Mouse (Mus musculus): ENCODE data around the gene Cdkn2d.
"Not testable (repeated sequence)": the region's sequence is repeated elsewhere in the genome, so short reads cannot be mapped to it uniquely, and the experiment has no call there.

Cdkn2d gene

DNA sequence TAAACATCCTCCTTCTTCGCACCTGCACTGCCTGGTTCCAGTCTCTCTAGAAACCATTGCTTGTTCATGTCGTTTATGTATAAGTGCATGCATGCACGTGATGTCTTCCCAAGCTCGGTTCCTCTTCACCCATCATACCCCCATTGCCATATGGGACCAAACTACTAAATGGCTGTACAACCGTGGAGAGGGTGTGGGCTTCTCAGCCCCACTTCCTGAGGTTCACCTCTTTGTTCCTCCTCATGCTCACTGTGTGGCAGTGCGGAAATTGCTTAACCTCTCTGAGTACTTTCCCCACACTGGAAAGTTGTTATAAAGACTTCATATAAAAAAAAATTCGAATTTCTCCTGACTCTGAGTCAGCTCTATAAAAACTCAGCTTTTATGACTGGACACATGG, 25.5 kb upstream of the Cdkn2d start:
- no peak for DNase-seq

DNA sequence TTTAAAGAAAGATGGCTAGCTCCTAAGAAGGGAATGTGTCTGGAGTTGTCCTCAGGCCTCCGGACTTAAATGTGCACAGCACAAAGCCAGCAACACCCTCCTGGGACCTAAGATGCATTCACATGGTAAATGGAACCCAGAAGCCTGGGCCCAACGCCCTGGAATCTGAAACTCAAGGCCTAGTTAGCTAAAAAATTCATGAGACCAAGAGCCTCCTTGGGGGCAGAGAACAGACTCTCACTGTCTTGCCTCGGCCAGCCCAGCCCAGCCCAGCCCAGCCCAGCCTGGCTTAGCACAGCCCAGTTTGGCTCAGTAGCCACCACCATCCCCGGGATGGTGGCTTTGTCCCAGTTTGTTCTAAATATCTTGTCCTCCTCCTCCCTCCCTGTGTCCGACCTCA, 24.2 kb upstream of the Cdkn2d start:
- DNase-seq, result no peak

- DNase-seq, result no peak
Observed at GRCm38 (mm10) chr9:21314367-21315140, 23.3 kb upstream of the Cdkn2d start.

GRCm38 (mm10) chr9:21313394-21313793, 22.2 kb upstream of the Cdkn2d start:
- peak; percentile 78 for DNase-seq

GRCm38 (mm10) chr9:21312134-21312533, 20.9 kb upstream of the Cdkn2d start, which contains the start of gene Ap1m2:
Gene Ap1m2 (minus strand): TSS chr9:21312337.
- DNase-seq, result peak; percentile 14

DNA sequence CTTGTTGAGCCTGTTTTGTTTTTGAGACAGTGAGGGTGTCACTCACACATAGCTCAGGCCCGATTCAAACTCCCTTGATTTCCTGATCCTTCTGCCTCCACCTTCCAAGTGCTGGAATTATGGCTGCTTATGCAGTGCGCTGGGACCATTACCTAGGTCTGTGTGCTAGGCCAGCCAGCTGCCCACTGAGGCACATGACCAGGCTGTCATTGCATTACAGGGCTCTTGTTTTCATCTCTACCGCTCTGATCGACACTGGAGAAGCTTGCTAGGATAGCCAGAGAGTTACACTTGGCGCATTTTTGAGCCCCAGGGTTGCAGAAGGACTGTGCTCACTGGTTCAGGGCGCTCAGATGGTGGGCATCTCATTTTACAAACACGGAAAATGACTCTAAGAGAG, 20.5 kb upstream of the Cdkn2d start:
- no peak for DNase-seq

GRCm38 (mm10) chr9:21309150-21309741, 18.0 kb upstream of the Cdkn2d start:
- no peak for DNase-seq

DNA sequence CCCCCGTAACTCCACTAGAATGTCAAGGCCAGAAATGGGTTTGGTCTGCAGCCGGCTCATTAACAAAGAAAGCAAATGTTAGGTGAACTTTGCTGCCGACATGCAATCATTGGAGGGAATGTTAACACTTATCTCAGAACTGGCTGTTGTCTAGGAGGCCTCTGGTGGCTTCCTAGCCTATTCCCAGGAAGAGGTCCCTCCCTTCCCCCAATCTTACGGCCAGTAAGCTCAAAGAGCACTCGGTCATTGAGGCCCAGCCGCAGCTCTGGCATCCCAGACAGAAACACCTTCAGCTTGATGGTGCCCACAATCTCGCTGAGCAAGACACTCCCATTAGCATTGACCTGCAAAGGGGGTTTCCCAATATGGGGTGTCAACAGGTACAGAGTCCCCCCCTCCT, 13.9 kb upstream of the Cdkn2d start:
- no peak for DNase-seq

DNA sequence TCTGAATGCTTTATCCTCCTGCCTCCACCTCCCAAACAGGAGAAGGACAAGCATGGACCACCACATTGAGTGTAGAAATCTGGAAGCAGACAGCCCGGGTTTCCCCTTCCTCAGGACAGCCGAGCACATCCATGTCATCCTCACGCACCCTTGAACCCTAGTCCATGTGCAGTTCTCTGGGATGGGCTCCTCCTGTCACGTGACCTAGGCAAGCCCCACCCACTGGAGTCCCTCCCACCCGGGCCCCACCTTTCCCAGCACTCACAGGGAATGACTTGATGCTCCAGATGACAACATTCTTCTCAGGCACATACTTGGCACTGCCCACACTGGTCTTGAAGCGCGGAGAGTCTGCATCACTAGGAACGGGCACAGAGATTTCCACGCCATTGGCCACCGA, 7.8 kb upstream of the Cdkn2d start:
- no peak for DNase-seq

DNA sequence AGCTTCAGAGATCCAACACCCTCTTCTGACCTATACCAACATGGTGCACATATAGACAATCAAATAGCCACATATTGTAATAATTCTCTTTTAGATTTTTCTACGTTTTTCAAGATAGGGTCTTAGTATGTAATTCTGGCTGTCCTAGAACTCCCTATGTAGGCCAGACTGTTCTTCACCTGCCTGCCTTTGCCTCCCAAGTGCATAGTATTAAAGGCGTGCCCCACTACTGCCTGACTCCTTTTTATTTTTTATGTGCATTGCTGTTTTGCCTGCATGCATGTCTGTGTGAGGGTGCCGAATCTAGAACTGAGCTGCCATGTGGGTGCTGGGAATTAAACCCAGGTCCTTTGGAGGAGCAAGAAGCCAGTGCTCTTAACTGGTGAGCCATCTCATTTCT, 1.1 kb upstream of the Cdkn2d start:
- DNase-seq, result no peak

DNA sequence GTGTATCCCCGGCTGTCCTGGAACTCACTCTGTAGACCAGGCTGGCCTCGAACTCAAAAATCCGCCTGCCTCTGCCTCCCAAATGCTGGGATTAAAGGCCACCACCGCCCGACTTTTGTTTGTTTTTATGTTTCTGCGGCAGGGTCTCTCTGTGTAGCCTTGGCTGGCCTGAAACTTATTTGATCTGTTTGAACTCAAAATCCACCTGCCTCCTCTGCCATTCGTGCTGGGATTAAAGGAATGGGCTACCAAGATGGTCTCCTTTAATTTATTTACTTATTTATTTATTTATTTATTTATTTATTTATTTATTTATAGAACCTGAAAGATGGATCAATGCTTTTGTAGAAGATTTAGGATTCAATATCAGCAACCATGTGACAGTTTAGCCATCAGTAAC, 661 bp upstream of the Cdkn2d start:
- not testable (repeated sequence) for DNase-seq

GRCm38 (mm10) chr9:21290589-21290988, 618 bp downstream of the Cdkn2d start:
- DNase-seq, result no peak

- no peak for DNase-seq
Observed at GRCm38 (mm10) chr9:21289337-21289671, 1.9 kb downstream of the Cdkn2d start.

- no peak for DNase-seq
Observed at GRCm38 (mm10) chr9:21288404-21289336, 2.5 kb downstream of the Cdkn2d start.

- DNase-seq, result peak; percentile 96
Observed at GRCm38 (mm10) chr9:21287571-21288402, 3.4 kb downstream of the Cdkn2d start, which contains the start of gene Kri1. Gene Kri1 (minus strand): TSS chr9:21287969.

DNA sequence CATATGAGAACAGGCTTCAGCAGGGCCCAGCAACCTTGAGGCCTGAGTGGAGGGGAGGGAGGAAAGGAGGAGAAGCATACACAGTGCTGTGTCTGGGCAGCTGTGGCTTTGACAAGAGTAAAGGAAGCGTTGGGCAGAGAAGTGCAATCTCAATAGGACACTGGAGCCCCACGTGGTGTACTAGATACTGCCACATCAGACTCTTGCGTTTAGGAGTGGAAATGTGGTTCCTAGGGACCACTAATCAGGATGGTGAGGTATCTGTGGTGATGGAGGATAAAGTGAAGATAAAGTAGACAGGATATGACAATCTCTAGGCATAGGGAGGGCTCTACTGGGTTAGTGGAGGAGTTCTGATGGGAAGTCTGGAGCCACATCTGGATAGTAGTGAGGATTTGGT, 4.5 kb downstream of the Cdkn2d start:
- no peak for DNase-seq

GRCm38 (mm10) chr9:21283994-21284393, 7.2 kb downstream of the Cdkn2d start:
- DNase-seq, result no peak

- no peak for DNase-seq
Observed at GRCm38 (mm10) chr9:21283591-21283990, 7.6 kb downstream of the Cdkn2d start.

- no peak for DNase-seq
Observed at GRCm38 (mm10) chr9:21277776-21278175, 13.4 kb downstream of the Cdkn2d start.

GRCm38 (mm10) chr9:21276307-21276706, 14.9 kb downstream of the Cdkn2d start:
- DNase-seq, result no peak

GRCm38 (mm10) chr9:21275727-21276126, 15.5 kb downstream of the Cdkn2d start:
- no peak for DNase-seq

DNA sequence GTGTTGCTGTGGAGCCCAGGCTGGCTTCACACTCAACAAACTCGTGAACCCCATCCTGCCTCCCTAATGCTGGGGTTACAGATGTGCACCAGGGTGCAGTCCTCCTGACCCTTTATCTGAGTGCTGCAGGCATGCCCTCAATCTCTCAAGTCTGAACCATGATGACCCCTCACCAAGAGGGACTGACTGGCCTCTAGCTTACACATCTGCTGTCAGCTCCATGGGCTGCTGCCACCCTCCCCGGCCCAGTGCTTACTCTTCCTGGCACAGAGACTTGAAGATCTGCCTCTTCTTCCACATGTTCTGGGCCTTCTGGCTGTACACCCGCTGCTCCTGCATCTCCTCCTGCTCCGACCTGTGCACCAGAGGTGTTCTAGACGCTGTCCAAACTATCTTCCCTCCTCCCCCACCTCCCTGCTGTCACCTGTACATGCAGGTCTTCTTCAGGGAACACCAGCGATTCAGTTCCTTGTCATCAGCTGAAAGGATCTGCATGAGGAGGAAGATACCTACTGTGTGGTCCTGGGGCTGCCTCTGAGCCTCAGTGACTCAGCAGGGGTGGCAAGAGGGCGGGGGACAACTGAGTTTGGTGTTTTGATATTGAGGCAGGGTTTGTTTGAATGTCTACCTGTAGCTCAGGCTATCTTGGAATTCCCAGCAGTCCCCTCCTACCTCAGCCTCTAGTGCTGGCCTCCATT, 16.0 kb downstream of the Cdkn2d start:
- DNase-seq, result no peak

All from right cerebral cortex, postnatal 14 days (tissue).